Mouse (Mus musculus): Measurements from ENCODE around the gene 9530068E07Rik. TPM values are rescaled to one million over a fixed set of nuclear protein-coding genes. Genes with fewer than 3 reads are reported as not detected.
"Not testable (repeated sequence)": the region's sequence is repeated elsewhere in the genome, so short reads cannot be mapped to it uniquely, and the experiment has no call there.

Gene 9530068E07Rik
- 10 to 100 TPM; 69.0 to 69.2 TPM for total RNA-seq (2021)

- DNase-seq = peak; percentile 93
- intact Hi-C loops (cut with DNase I) = no loop called here
Observed at GRCm38 (mm10) chr11:52395940-52396596, at the start of gene 9530068E07Rik. Gene 9530068E07Rik, plus strand, starts transcription at chr11:52396428.

GRCm38 (mm10) chr11:52346635-52347005 is 49.6 kb upstream of the 9530068E07Rik start:
- intact Hi-C loops (cut with DNase I) = loop anchor here (2.0 to 10.0 kb wide), 2 partner anchors 92 to 302 kb away; no protein-coding TSS in a partner anchor
- DNase-seq = peak; percentile 62

- DNase-seq = no peak
- intact Hi-C loops (cut with DNase I) = loop anchor here (10.0 kb wide), 1 partner anchor 303 kb away; no protein-coding TSS in a partner anchor
Observed at GRCm38 (mm10) chr11:52348156-52348555, 48.1 kb upstream of the 9530068E07Rik start.

- DNase-seq = no peak
- intact Hi-C loops (cut with DNase I) = loop anchor here (10.0 kb wide), 1 partner anchor 304 kb away; no protein-coding TSS in a partner anchor
Observed at GRCm38 (mm10) chr11:52348724-52349123, 47.5 kb upstream of the 9530068E07Rik start.

- intact Hi-C loops (cut with DNase I) = no loop called here
- DNase-seq = no peak
Observed at GRCm38 (mm10) chr11:52350924-52351323, 45.3 kb upstream of the 9530068E07Rik start.

- DNase-seq = no peak
- intact Hi-C loops (cut with DNase I) = no loop called here
Observed at GRCm38 (mm10) chr11:52352271-52352670, 44.0 kb upstream of the 9530068E07Rik start.

- intact Hi-C loops (cut with DNase I) = no loop called here
- no peak for DNase-seq
Observed at GRCm38 (mm10) chr11:52354644-52355043, 41.6 kb upstream of the 9530068E07Rik start.

- intact Hi-C loops (cut with DNase I) = no loop called here
- no peak for DNase-seq
Observed at GRCm38 (mm10) chr11:52355601-52356000, 40.6 kb upstream of the 9530068E07Rik start.

- intact Hi-C loops (cut with DNase I); DNase-seq: not testable (repeated sequence)
Observed at GRCm38 (mm10) chr11:52357091-52357490, 39.1 kb upstream of the 9530068E07Rik start.

GRCm38 (mm10) chr11:52358520-52358919 is 37.7 kb upstream of the 9530068E07Rik start:
- intact Hi-C loops (cut with DNase I) = no loop called here
- peak; percentile 70 for DNase-seq

GRCm38 (mm10) chr11:52359686-52360470 is 36.4 kb upstream of the 9530068E07Rik start:
- intact Hi-C loops (cut with DNase I) = no loop called here
- DNase-seq = peak; percentile 23

- intact Hi-C loops (cut with DNase I) = no loop called here
- peak; percentile 88 for DNase-seq
Observed at GRCm38 (mm10) chr11:52360471-52361277, 35.6 kb upstream of the 9530068E07Rik start, which contains the start of gene Vdac1. Gene Vdac1, plus strand, starts transcription at chr11:52360860.

- intact Hi-C loops (cut with DNase I) = no loop called here
- DNase-seq = peak; percentile 43
Observed at GRCm38 (mm10) chr11:52361287-52361921, 34.8 kb upstream of the 9530068E07Rik start.

GRCm38 (mm10) chr11:52364376-52364775 is 31.9 kb upstream of the 9530068E07Rik start:
- no peak for DNase-seq
- intact Hi-C loops (cut with DNase I) = no loop called here

- intact Hi-C loops (cut with DNase I) = no loop called here
- DNase-seq = peak; percentile 23
Observed at GRCm38 (mm10) chr11:52365143-52365542, 31.1 kb upstream of the 9530068E07Rik start.

GRCm38 (mm10) chr11:52366358-52366757 is 29.9 kb upstream of the 9530068E07Rik start:
- no peak for DNase-seq
- intact Hi-C loops (cut with DNase I) = no loop called here

- intact Hi-C loops (cut with DNase I) = no loop called here
- no peak for DNase-seq
Observed at GRCm38 (mm10) chr11:52368176-52368985, 27.8 kb upstream of the 9530068E07Rik start.

GRCm38 (mm10) chr11:52369252-52370134 is 26.7 kb upstream of the 9530068E07Rik start:
- no peak for DNase-seq
- intact Hi-C loops (cut with DNase I) = no loop called here

GRCm38 (mm10) chr11:52370135-52370452 is 26.1 kb upstream of the 9530068E07Rik start:
- no peak for DNase-seq
- intact Hi-C loops (cut with DNase I) = no loop called here
